Mouse (Mus musculus): ENCODE measurements at regions not wholly inside any gene's neighbourhood (a gene's known extent, or its start where the extent isn't known, plus 50 kb on each side); places are given as distances from the start of the nearest gene placed in this dataset.

GRCm38 (mm10) chr4:72688842-72689241 is 163.6 kb downstream of the Aldoart1 start:
- no peak for DNase-seq (ENCODE audit: low spot score in 2 of 2)

- DNase-seq (ENCODE audit: low spot score in 2 of 2), result no peak
Observed at GRCm38 (mm10) chr4:72674006-72674405, 178.4 kb downstream of the Aldoart1 start.

- DNase-seq (ENCODE audit: low spot score in 2 of 2), result no peak
Observed at GRCm38 (mm10) chr4:72671652-72672411, 180.6 kb downstream of the Aldoart1 start.

GRCm38 (mm10) chr4:72669827-72670494 is 182.5 kb downstream of the Aldoart1 start:
- DNase-seq (ENCODE audit: low spot score in 2 of 2), result no peak

- DNase-seq (ENCODE audit: low spot score in 2 of 2), result no peak
Observed at GRCm38 (mm10) chr4:72664379-72664778, 188.1 kb downstream of the Aldoart1 start.

GRCm38 (mm10) chr4:72662477-72662876 is 190.0 kb downstream of the Aldoart1 start:
- no peak for DNase-seq (ENCODE audit: low spot score in 2 of 2)

GRCm38 (mm10) chr4:72656206-72656605 is 196.2 kb downstream of the Aldoart1 start:
- no peak for DNase-seq (ENCODE audit: low spot score in 2 of 2)

- DNase-seq (ENCODE audit: low spot score in 2 of 2), result no peak
Observed at GRCm38 (mm10) chr4:72647130-72647529, 205.3 kb downstream of the Aldoart1 start.

GRCm38 (mm10) chr4:72629416-72629815 is 223.0 kb downstream of the Aldoart1 start:
- no peak for DNase-seq (ENCODE audit: low spot score in 2 of 2)

- DNase-seq (ENCODE audit: low spot score in 2 of 2), result no peak
Observed at GRCm38 (mm10) chr4:72627219-72627930, 225.1 kb downstream of the Aldoart1 start.

GRCm38 (mm10) chr4:72605107-72605506 is 247.3 kb downstream of the Aldoart1 start:
- no peak for DNase-seq (ENCODE audit: low spot score in 2 of 2)

GRCm38 (mm10) chr4:72595494-72595893 is 256.9 kb downstream of the Aldoart1 start:
- no peak for DNase-seq (ENCODE audit: low spot score in 2 of 2)

- no peak for DNase-seq (ENCODE audit: low spot score in 2 of 2)
Observed at GRCm38 (mm10) chr4:72592129-72592528, 260.3 kb downstream of the Aldoart1 start.

GRCm38 (mm10) chr4:72574946-72575345 is 277.5 kb downstream of the Aldoart1 start:
- DNase-seq (ENCODE audit: low spot score in 2 of 2), result no peak

- DNase-seq (ENCODE audit: low spot score in 2 of 2), result no peak
Observed at GRCm38 (mm10) chr4:72571924-72572323, 280.5 kb downstream of the Aldoart1 start.

GRCm38 (mm10) chr4:72565186-72565585 is 287.2 kb downstream of the Aldoart1 start:
- DNase-seq (ENCODE audit: low spot score in 2 of 2), result no peak

GRCm38 (mm10) chr4:72562909-72563676 is 289.3 kb downstream of the Aldoart1 start:
- DNase-seq (ENCODE audit: low spot score in 2 of 2), result no peak

- no peak for DNase-seq (ENCODE audit: low spot score in 2 of 2)
Observed at GRCm38 (mm10) chr4:72554276-72554675, 298.2 kb downstream of the Aldoart1 start.

GRCm38 (mm10) chr4:72534563-72534962 is 317.9 kb downstream of the Aldoart1 start:
- no peak for DNase-seq (ENCODE audit: low spot score in 2 of 2)

- no peak for DNase-seq (ENCODE audit: low spot score in 2 of 2)
Observed at GRCm38 (mm10) chr4:72524630-72525029, 323.9 kb upstream of the Tle1 start.

- DNase-seq (ENCODE audit: low spot score in 2 of 2), result no peak
Observed at GRCm38 (mm10) chr4:72524100-72524499, 323.4 kb upstream of the Tle1 start.

Data from adrenal gland, adult 18-20 months (tissue).